Mouse (Mus musculus): ENCODE measurements around the gene Col23a1. TPM values are rescaled to one million over a fixed set of nuclear protein-coding genes. Genes with fewer than 3 reads are reported as not detected.
"Not testable (repeated sequence)": the region's sequence is repeated elsewhere in the genome, so short reads cannot be mapped to it uniquely, and the experiment has no call there.

Col23a1 gene
- polyA plus RNA-seq, 1 experiment from 2014 or later, result 24.3 TPM

DNA sequence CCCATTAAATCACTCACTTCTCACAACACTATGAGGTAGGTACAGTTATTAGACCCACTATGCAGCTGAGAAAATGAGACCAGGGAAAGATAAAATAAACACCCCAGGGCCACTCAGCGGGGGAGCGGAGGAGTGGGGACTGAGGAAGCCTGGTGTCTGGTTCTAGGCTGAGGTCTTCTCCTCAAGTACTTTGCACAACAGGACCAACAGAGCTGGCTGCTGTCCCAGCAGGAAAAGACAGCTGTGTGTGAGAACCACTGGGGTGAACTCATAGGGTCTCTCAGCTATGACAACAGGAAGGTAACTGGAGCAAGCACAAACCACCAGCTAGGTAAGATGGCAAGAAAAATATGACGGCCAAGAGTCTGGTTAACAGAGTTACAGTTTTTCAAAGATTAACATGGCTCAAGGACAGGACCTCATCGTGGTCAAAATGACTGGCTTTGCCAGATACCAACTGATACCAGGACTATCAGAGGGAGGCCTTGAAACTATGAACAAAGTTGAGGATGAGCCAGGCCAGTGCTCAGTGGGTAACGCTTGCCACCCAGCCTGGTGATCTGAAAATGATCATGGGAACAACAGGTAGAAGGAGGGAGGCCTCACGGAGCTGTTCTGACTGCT lies 342.5 kb downstream of the Col23a1 start:
- no peak for DNase-seq (ENCODE audit: low spot score)
- Histone ChIP-seq H3K36me3 (replicated peaks) (peaks cover 28% of the 10 kb centered on the region), H3K27me3 (replicated peaks; ENCODE audit: low read depth, poor library complexity, severe bottlenecking) (no peaks in the 10 kb centered on the region), H3K27ac (replicated peaks) (no peak overlapping the region), H3K9me3 (no peaks in the 10 kb centered on the region), H3K4me3 (no peak overlapping the region), H3K4me1 (peaks cover 18% of the 10 kb centered on the region)
- WGBS, result 90% methylated on average over 6 of the region's 6 CpGs

- WGBS, result 94% methylated on average over 7 of the region's 7 CpGs
These were observed 343.5 kb downstream of the Col23a1 start for GRCm38 (mm10) chr11:51633200-51633599.

More at GRCm38 (mm10) chr11:51633200-51633599, 343.5 kb downstream of the Col23a1 start:
- not testable (repeated sequence) for H3K4me3 ChIP-seq; DNase-seq (ENCODE audit: low spot score); H3K9me3 ChIP-seq; H3K27me3 ChIP-seq (replicated peaks; ENCODE audit: low read depth, poor library complexity, severe bottlenecking); H3K27ac ChIP-seq (replicated peaks)
- Histone ChIP-seq H3K36me3 (replicated peaks) (peaks cover 20% of the 10 kb centered on the region), H3K4me1 (peaks cover 26% of the 10 kb centered on the region)

Other genes with a start within 250 kb of the Col23a1 start
- gene Olfr1375, start 241.8 kb upstream of the Col23a1 start, polyA plus RNA-seq (2016; fragmentation: Nextera tagmentation; extraction: Ambion mirVana), result not detected in 2 replicates
- gene Zfp354a, start 230.7 kb upstream of the Col23a1 start, polyA plus RNA-seq (2016; fragmentation: Nextera tagmentation; extraction: Ambion mirVana), result 7.8 and 8.6 TPM in 2 replicates
- gene Gm12569, start 69.4 kb upstream of the Col23a1 start, polyA plus RNA-seq (2016; fragmentation: Nextera tagmentation; extraction: Ambion mirVana), result not detected in 2 replicates
- gene Clk4, start 28.2 kb upstream of the Col23a1 start, polyA plus RNA-seq (2016; fragmentation: Nextera tagmentation; extraction: Ambion mirVana), result 106 and 113 TPM in 2 replicates
- gene BC049762, start 26.9 kb upstream of the Col23a1 start, polyA plus RNA-seq (2016; fragmentation: Nextera tagmentation; extraction: Ambion mirVana), result 0.27 and 0.55 TPM in 2 replicates

Data from embryonic facial prominence, embryonic 10.5 days (tissue).